In the genomic region with DNA sequence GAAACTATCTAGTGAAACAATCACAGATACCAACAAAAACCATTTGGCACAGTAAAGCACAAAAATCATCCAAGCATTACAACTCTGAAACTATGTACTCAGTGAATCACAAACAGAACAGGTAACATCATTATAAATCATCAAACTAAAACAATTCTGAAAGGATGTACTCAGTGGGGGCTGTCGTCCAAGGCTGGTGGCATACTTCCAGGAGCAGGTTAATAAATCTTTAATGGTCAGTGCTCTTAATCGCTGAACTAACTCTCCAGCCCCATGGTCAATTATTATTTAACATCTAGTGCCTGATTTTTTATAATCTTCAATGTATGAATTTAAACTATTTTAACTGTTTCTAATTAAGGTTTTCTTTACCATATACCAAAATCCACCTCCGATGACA, we compare ENCODE assay signal across 24 mouse cellular contexts. TPM values are rescaled to one million over a fixed set of nuclear protein-coding genes. Genes with fewer than 3 reads are reported as not detected.
DNase-seq lines count a peak whose midpoint lies in the region; ATAC-seq and TF ChIP-seq lines count a peak whose summit lies in the region.
"Not testable (repeated sequence)": the region's sequence is repeated elsewhere in the genome, so short reads cannot be mapped to it uniquely, and the experiment has no call there.
"Had no signal": no experiment of that assay in that cellular context is flagged by ENCODE, and none has a peak within 500 bp of the region (broad histone marks: within the 10 kb centered on the region; RNA-seq: fewer than 3 reads in every experiment).

No protein-coding gene starts in this region.

- H3K9me3 ChIP-seq in kidney, embryonic 15.5 days (replicated peaks) = not testable (repeated sequence)

- peak; percentile 14 for DNase-seq in adrenal gland, postnatal 10 days
- peak; percentile 87 for DNase-seq in kidney, adult 2 months
- peak; percentile 77 for DNase-seq in kidney, postnatal 14 days
- peak; percentile 16 to 36 for DNase-seq in kidney, postnatal 4 days
- peak; percentile 54 for DNase-seq in ovary, postnatal 14 days (ENCODE audit: low spot score)

- not testable (repeated sequence) for H3K27me3 ChIP-seq in kidney, adult 2 months (replicated peaks; ENCODE audit: control insufficient read depth, insufficient read depth, low read length); kidney, embryonic 15.5 days

- ATAC-seq in kidney, embryonic 15.5 days (replicated peaks; ENCODE audit: low FRiP score) = not testable (repeated sequence)

- not testable (repeated sequence) for H3K4me1 ChIP-seq in kidney, adult 2 months (ENCODE audit: control insufficient read depth, insufficient read depth, low read length); kidney, embryonic 15.5 days

- TF ChIP-seq POLR2A in kidney, adult 2 months (IDR thresholded peaks at IDR 0.05; ENCODE audit: low read depth, low read length) = not testable (repeated sequence)

- H3K27ac ChIP-seq in kidney, adult 2 months (ENCODE audit: insufficient read depth, low read depth, low read length) = not testable (repeated sequence)
- peak overlapping the region; percentile 79 for H3K27ac ChIP-seq in kidney, embryonic 15.5 days

- not testable (repeated sequence) for TF ChIP-seq CTCF in kidney, adult 2 months (conservative IDR thresholded peaks at IDR 0.05; ENCODE audit: insufficient read depth, insufficient read length, low read depth, low read length)

- not testable (repeated sequence) for H3K9ac ChIP-seq in kidney, embryonic 15.5 days

- H3K36me3 ChIP-seq in kidney, adult 2 months (ENCODE audit: control insufficient read depth, insufficient read depth, low read length); kidney, embryonic 15.5 days: not testable (repeated sequence)

- 22% methylated on average over 3 of the region's 3 CpGs for WGBS in kidney, adult 2 months
- 41% methylated on average over 3 of the region's 3 CpGs for WGBS in kidney, embryonic 15.5 days

- not testable (repeated sequence) for H3K4me2 ChIP-seq in kidney, embryonic 15.5 days

- H3K4me3 ChIP-seq in kidney, adult 2 months (ENCODE audit: insufficient read depth, low read depth, low read length); kidney, embryonic 15.5 days (replicated peaks): not testable (repeated sequence)

RNA-seq across cellular contexts. Expression of a gene that starts 20.9 kb away (rescaled TPM):
- under 1 TPM; 0.27 to 0.48 TPM for total RNA-seq in adrenal gland, postnatal 10 days (2021)
- 0.05 TPM in 1 of 2 replicates, not detected in the other for polyA plus RNA-seq in kidney, adult 2 months (2012; rRNA removed)
- polyA plus RNA-seq in kidney, embryonic 15.5 days (2015; fragmentation: Nextera tagmentation; extraction: Ambion mirVana) = 0.61 and 0.80 TPM in 2 replicates
- total RNA-seq: common myeloid progenitor, adult 5-6 weeks; forebrain, postnatal 0 days; gastrocnemius, postnatal 14 days; gastrocnemius, postnatal 4 days; heart, adult 8-10 months; heart, postnatal 25 days; hematopoietic stem cell, adult 5-6 weeks; MEL had no signal
- polyA plus RNA-seq: C2C12; embryonic facial prominence, embryonic 12.5 days; embryonic facial prominence, embryonic 15.5 days; forebrain, embryonic 11.5 days; forebrain, embryonic 14.5 days; forebrain, postnatal 0 days; heart, embryonic 11.5 days; heart, embryonic 14.5 days; heart, postnatal 0 days; hindbrain, embryonic 12.5 days; hindbrain, embryonic 15.5 days had no signal

Comparison
In these comparisons a context has a peak if more than half of its experiments do, and no peak if none do; other contexts are left out.
1. DNase-seq: peak in every context shown above with its lines; median percentile 87 in kidney, adult 2 months; 77 in kidney, postnatal 14 days; 54 in ovary, postnatal 14 days; 26 in kidney, postnatal 4 days; 14 in adrenal gland, postnatal 10 days.